Mouse (Mus musculus) cerebellum, postnatal 4 days (tissue): ENCODE measurements at regions not wholly inside any gene's neighbourhood (a gene's known extent, or its start where the extent isn't known, plus 50 kb on each side); places are given as distances from the start of the nearest gene placed in this dataset.
A peak's percentile ranks its signal among the peaks of the same experiment; 100 is the strongest.

Source experiments
- DNase-seq, 2 experiments: peaks; one replicate each; pipeline ENCODE4 v3.0.0; 2022; ENCODE audit warnings: low spot score in 2 of 2, mixed read lengths in 1 of 2

DNA sequence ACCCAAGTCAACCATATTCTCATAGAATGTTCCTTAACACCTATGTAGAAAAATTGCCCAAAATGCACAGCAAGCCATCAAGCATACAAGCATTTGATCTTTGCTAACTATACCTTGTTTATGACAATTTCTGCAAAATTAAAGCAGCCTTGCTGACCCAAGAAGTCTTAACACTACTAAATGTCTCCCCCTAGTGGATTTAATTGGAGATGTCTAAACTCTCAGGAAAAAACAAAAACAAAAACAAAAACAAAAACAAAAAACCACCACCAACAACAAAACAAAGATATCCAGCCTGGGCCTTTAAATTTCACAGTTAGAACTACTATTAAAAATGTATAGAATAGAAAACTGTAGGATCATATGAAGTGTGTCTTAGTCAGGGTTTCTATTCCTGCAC lies 69.8 kb upstream of the Nudt7 start:
- no peak for DNase-seq

GRCm38 (mm10) chr8:114072330-114072729 lies 61.0 kb upstream of the Nudt7 start:
- no peak for DNase-seq

DNA sequence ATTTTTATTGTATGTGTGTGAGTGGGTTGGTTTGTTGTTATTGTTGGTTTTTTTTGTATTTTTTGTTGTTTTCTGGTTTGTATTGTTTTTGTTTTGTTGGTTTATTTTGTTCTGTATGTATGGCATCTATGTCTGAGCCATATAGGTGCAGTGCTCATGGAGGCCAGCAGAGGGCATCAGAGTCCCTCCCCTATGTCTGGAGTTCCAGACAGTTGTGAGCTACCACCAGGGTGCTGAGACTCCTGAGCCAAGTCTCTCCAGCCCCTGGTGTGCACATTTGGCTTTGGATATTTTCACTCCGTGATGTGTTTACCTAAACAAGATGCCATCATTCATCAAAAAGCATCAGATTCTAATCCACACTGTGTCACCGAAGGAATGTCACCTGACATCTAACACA lies 59.2 kb upstream of the Nudt7 start:
- DNase-seq, result peak in 1 of 2 experiments; percentile 11

- DNase-seq, result no peak
Observed at GRCm38 (mm10) chr8:114076701-114077100, 56.7 kb upstream of the Nudt7 start.

GRCm38 (mm10) chr8:114081049-114081756 lies 52.2 kb upstream of the Nudt7 start:
- peak; percentile 36 to 65 for DNase-seq

GRCm38 (mm10) chr8:114081757-114082059 lies 51.6 kb upstream of the Nudt7 start:
- DNase-seq, result no peak
